Mouse (Mus musculus) ovary, adult 2 months (tissue): ENCODE data around the gene C030005K15Rik. TPM values are rescaled to one million over a fixed set of nuclear protein-coding genes. Genes with fewer than 3 reads are reported as not detected.

Source experiments
- polyA plus RNA-seq: library from polyadenylated mRNA; depleted of rRNA; stranded (reverse); fragments of >200 nt; gene quantifications from 2 replicates; pipeline ENCODE4 v1.2.3, GENCODE M21; 2012; rRNA removed

C030005K15Rik gene
- polyA plus RNA-seq = not detected in 2 replicates

GRCm38 (mm10) chr10:97726655-97727054 is at the start of gene C030005K15Rik:
C030005K15Rik (minus strand) TSS chr10:97726755.

GRCm38 (mm10) chr10:97692913-97693312 is 33.6 kb downstream of the C030005K15Rik start, which contains the start of gene Ccer1:
Ccer1 (plus strand) TSS chr10:97693059.

Other genes with a start within 250 kb of the C030005K15Rik start
- gene Dcn, start 247.1 kb downstream of the C030005K15Rik start, polyA plus RNA-seq = 229 and 342 TPM in 2 replicates
- 43.7 and 65.1 TPM in 2 replicates for gene Lum, start 161.6 kb downstream of the C030005K15Rik start, polyA plus RNA-seq
- gene Kera, start 119.9 kb downstream of the C030005K15Rik start, polyA plus RNA-seq = not detected in 2 replicates
- not detected in 2 replicates for gene Epyc, start 82.7 kb downstream of the C030005K15Rik start, polyA plus RNA-seq
- gene Ccer1, start 33.7 kb downstream of the C030005K15Rik start, polyA plus RNA-seq = not detected in 2 replicates